Mouse (Mus musculus): ENCODE results near the gene Tbc1d17.

Gene Tbc1d17

GRCm38 (mm10) chr7:44848561-44849415, at the start of gene Tbc1d17, which contains the start of gene Akt1s1:
Gene Tbc1d17, minus strand, starts transcription at chr7:44849079.
Gene Akt1s1, plus strand, starts transcription at chr7:44848991.
- in situ Hi-C loops (cut with MboI; ENCODE audit: unreplicated experiment in 2 of 2), result no loop called here

- in situ Hi-C loops (cut with MboI; ENCODE audit: unreplicated experiment in 2 of 2), result loop anchor here (5.0 to 10.0 kb wide), 2 partner anchors 46 to 56 kb away; no protein-coding TSS in a partner anchor
Measured at GRCm38 (mm10) chr7:44898607-44899006, 49.7 kb upstream of the Tbc1d17 start.

- in situ Hi-C loops (cut with MboI; ENCODE audit: unreplicated experiment in 2 of 2), result loop anchor here (5.0 to 10.0 kb wide), 2 partner anchors 44 to 58 kb away; no protein-coding TSS in a partner anchor
Measured at GRCm38 (mm10) chr7:44896499-44896898, 47.6 kb upstream of the Tbc1d17 start.

GRCm38 (mm10) chr7:44895593-44896434, 46.9 kb upstream of the Tbc1d17 start, which contains the start of gene Fuz:
Gene Fuz, plus strand, starts transcription at chr7:44896079.
- in situ Hi-C loops (cut with MboI; ENCODE audit: unreplicated experiment in 2 of 2), result loop anchor here (5.0 to 10.0 kb wide), 2 partner anchors 44 to 59 kb away; no protein-coding TSS in a partner anchor

GRCm38 (mm10) chr7:44895206-44895592, 46.3 kb upstream of the Tbc1d17 start:
- in situ Hi-C loops (cut with MboI; ENCODE audit: unreplicated experiment in 2 of 2), result loop anchor here (5.0 to 10.0 kb wide), 2 partner anchors 43 to 60 kb away; no protein-coding TSS in a partner anchor

- in situ Hi-C loops (cut with MboI; ENCODE audit: unreplicated experiment in 2 of 2), result loop anchor here in 1 of 2 experiments (10.0 kb wide), 1 partner anchor 61 kb away; no protein-coding TSS in a partner anchor
Measured at GRCm38 (mm10) chr7:44894175-44894574, 45.3 kb upstream of the Tbc1d17 start.

- in situ Hi-C loops (cut with MboI; ENCODE audit: unreplicated experiment in 2 of 2), result loop anchor here in 1 of 2 experiments (10.0 kb wide), 1 partner anchor 62 kb away; no protein-coding TSS in a partner anchor
Measured at GRCm38 (mm10) chr7:44893197-44893596, 44.3 kb upstream of the Tbc1d17 start.

- in situ Hi-C loops (cut with MboI; ENCODE audit: unreplicated experiment in 2 of 2), result loop anchor here in 1 of 2 experiments (10.0 kb wide), 1 partner anchor 62 kb away; no protein-coding TSS in a partner anchor
Measured at GRCm38 (mm10) chr7:44892276-44892921, 43.5 kb upstream of the Tbc1d17 start, which contains the start of gene Med25. Gene Med25, minus strand, starts transcription at chr7:44892712.

GRCm38 (mm10) chr7:44891611-44892010, 42.7 kb upstream of the Tbc1d17 start:
- in situ Hi-C loops (cut with MboI; ENCODE audit: unreplicated experiment in 2 of 2), result loop anchor here in 1 of 2 experiments (10.0 kb wide), 1 partner anchor 63 kb away; no protein-coding TSS in a partner anchor

- in situ Hi-C loops (cut with MboI; ENCODE audit: unreplicated experiment in 2 of 2), result loop anchor here in 1 of 2 experiments (10.0 kb wide), 1 partner anchor 64 kb away; no protein-coding TSS in a partner anchor
Measured at GRCm38 (mm10) chr7:44890737-44891136, 41.9 kb upstream of the Tbc1d17 start.

- in situ Hi-C loops (cut with MboI; ENCODE audit: unreplicated experiment in 2 of 2), result loop anchor here in 1 of 2 experiments (10.0 kb wide), 1 partner anchor 65 kb away; no protein-coding TSS in a partner anchor
Measured at GRCm38 (mm10) chr7:44890180-44890579, 41.3 kb upstream of the Tbc1d17 start.

GRCm38 (mm10) chr7:44888256-44889105, 39.6 kb upstream of the Tbc1d17 start:
- in situ Hi-C loops (cut with MboI; ENCODE audit: unreplicated experiment in 2 of 2), result no loop called here

GRCm38 (mm10) chr7:44886964-44887363, 38.1 kb upstream of the Tbc1d17 start:
- in situ Hi-C loops (cut with MboI; ENCODE audit: unreplicated experiment in 2 of 2), result no loop called here

- in situ Hi-C loops (cut with MboI; ENCODE audit: unreplicated experiment in 2 of 2), result no loop called here
Measured at GRCm38 (mm10) chr7:44884637-44885036, 35.8 kb upstream of the Tbc1d17 start.

GRCm38 (mm10) chr7:44883036-44883435, 34.2 kb upstream of the Tbc1d17 start:
- in situ Hi-C loops (cut with MboI; ENCODE audit: unreplicated experiment in 2 of 2), result no loop called here

- in situ Hi-C loops (cut with MboI; ENCODE audit: unreplicated experiment in 2 of 2), result no loop called here
Measured at GRCm38 (mm10) chr7:44877833-44878232, 29.0 kb upstream of the Tbc1d17 start.

- in situ Hi-C loops (cut with MboI; ENCODE audit: unreplicated experiment in 2 of 2), result loop anchor here in 1 of 2 experiments (25.0 kb wide), 1 partner anchor 334 kb away; the partner anchor contains the start of genes Pold1 and Spib
Measured at GRCm38 (mm10) chr7:44871774-44872173, 22.9 kb upstream of the Tbc1d17 start.

GRCm38 (mm10) chr7:44871181-44871580, 22.3 kb upstream of the Tbc1d17 start:
- in situ Hi-C loops (cut with MboI; ENCODE audit: unreplicated experiment in 2 of 2), result loop anchor here in 1 of 2 experiments (25.0 kb wide), 1 partner anchor 334 kb away; the partner anchor contains the start of genes Pold1 and Spib
